25 mouse cellular contexts compared by ENCODE assay signal in the genomic region with DNA sequence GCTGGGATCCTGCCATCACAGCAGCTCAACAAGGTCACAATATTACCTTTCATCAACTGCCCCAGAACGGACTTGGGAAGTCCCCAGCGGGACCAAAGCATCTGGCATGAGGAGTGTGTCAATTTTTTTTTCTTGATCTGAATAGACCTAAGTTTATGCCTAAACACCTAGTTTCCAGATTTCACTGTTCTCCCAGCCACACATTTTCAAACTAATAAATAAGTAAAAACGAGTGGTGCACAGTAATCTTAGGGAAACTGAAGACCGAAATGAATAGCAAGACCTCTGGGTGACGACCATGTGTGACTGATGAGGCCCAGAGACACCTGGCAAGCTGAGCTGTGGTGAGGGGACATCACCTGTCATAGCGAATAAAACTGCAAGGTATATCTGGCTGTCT. TPM values are rescaled to one million over a fixed set of nuclear protein-coding genes. Genes with fewer than 3 reads are reported as not detected.
"Had no signal": no experiment of that assay in that cellular context is flagged by ENCODE, and none has a peak within 500 bp of the region (broad histone marks: within the 10 kb centered on the region; RNA-seq: fewer than 3 reads in every experiment).

No protein-coding gene starts in this region.

- H3K9ac ChIP-seq: limb, embryonic 13.5 days; liver, embryonic 12.5 days; liver, embryonic 15.5 days; lung, embryonic 15.5 days; neural tube, embryonic 12.5 days; neural tube, embryonic 15.5 days; stomach, embryonic 15.5 days had no signal

- H3K36me3 ChIP-seq: limb, embryonic 10.5 days; limb, embryonic 13.5 days; liver, embryonic 12.5 days; liver, embryonic 15.5 days; lung, embryonic 15.5 days; neural tube, embryonic 12.5 days; neural tube, embryonic 15.5 days; stomach, embryonic 15.5 days had no signal

- H3K27ac ChIP-seq: layer of hippocampus, adult 2 months; limb, embryonic 10.5 days; limb, embryonic 13.5 days; liver, embryonic 12.5 days; liver, embryonic 15.5 days; lung, embryonic 15.5 days; midbrain, embryonic 10.5 days; neural tube, embryonic 12.5 days; neural tube, embryonic 15.5 days; stomach, embryonic 15.5 days had no signal

- H3K9me3 ChIP-seq: limb, embryonic 10.5 days; limb, embryonic 13.5 days; liver, embryonic 12.5 days; liver, embryonic 15.5 days; lung, embryonic 15.5 days; megakaryocyte, embryonic 14.5 days; midbrain, embryonic 10.5 days; neural tube, embryonic 12.5 days; neural tube, embryonic 15.5 days; stomach, embryonic 15.5 days had no signal

- ATAC-seq: liver, embryonic 12.5 days had no signal

- H3K4me2 ChIP-seq: limb, embryonic 13.5 days; liver, embryonic 12.5 days; liver, embryonic 15.5 days; lung, embryonic 15.5 days; neural tube, embryonic 12.5 days; neural tube, embryonic 15.5 days; stomach, embryonic 15.5 days had no signal

- H3K27me3 ChIP-seq: limb, embryonic 13.5 days; lung, embryonic 15.5 days; megakaryocyte, embryonic 14.5 days; neural tube, embryonic 12.5 days; neural tube, embryonic 15.5 days; stomach, embryonic 15.5 days had no signal

- H3K4me3 ChIP-seq: layer of hippocampus, adult 2 months; limb, embryonic 10.5 days; limb, embryonic 13.5 days; liver, embryonic 12.5 days; liver, embryonic 15.5 days; lung, embryonic 15.5 days; megakaryocyte, embryonic 14.5 days; midbrain, embryonic 10.5 days; neural tube, embryonic 12.5 days; neural tube, embryonic 15.5 days; stomach, embryonic 15.5 days had no signal

- DNase-seq: kidney, adult 9 months; layer of hippocampus, adult 9-11 months; liver; lung, adult 18-20 months; lung, postnatal 10 days; lung, postnatal 36 days; midbrain, embryonic 14.5 days; right cerebral cortex, postnatal 25 days; spleen, adult 18-20 months; thymus, postnatal 25 days had no signal

RNA-seq across cellular contexts. Expression of a gene that starts 39.1 kb away (rescaled TPM):
- total RNA-seq: layer of hippocampus, adult 2 months; layer of hippocampus, postnatal 25 days; left cerebral cortex, adult 18-20 months; left cerebral cortex, postnatal 25 days had no signal
- polyA plus RNA-seq: kidney, postnatal 0 days; limb, embryonic 10.5 days; liver, embryonic 12.5 days; liver, embryonic 15.5 days; lung, embryonic 15.5 days; midbrain, embryonic 10.5 days; midbrain, embryonic 14.5 days; neural tube, embryonic 12.5 days; neural tube, embryonic 15.5 days had no signal
